Mouse (Mus musculus): ENCODE measurements around the gene Gpr152.
A peak's percentile ranks its signal among the peaks of the same experiment; 100 is the strongest.
"Not testable (repeated sequence)": the region's sequence is repeated elsewhere in the genome, so short reads cannot be mapped to it uniquely, and the experiment has no call there.

The Gpr152 gene

DNA sequence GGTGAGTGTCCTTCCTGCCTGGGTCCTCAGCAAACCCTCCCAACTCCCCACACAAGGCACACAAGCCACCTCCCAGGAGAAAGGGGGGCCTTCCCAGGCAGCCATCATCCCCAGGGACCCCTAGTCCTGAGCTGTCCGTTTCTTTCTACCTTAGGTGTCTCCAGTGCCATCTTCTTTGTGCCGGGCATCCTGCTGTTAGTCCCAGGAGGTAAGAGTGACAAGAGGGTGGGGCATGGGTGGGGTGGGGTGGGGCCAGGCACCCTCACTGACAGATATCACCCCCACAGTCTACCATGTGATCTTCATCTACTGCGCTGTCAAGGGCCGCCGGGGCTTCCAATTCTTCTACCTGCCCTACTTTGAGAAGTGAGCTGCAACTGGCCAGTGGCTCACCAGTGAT, 8.5 kb upstream of the Gpr152 start:
- no peak for ATAC-seq (ENCODE audit: low TSS enrichment)

DNA sequence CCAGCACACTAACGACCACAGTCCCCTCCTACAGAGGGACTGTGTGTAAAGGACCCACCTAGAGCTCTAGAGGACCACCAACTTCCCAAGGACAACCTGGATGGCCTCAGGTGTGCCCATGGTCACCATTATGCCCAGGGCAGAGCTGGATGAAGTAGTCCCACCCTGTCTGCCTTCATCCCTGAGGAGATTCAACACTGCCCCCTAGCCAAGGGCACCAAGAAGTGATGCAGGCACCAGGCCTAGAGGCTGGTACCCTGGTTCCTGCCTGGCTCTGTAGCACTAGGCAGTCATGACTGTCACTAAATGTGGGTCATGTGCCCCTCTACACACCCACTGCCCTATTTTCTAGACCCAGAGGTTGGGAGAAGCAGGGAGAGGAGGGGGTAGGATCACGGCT, 7.8 kb upstream of the Gpr152 start:
- ATAC-seq (ENCODE audit: low TSS enrichment), result no peak

DNA sequence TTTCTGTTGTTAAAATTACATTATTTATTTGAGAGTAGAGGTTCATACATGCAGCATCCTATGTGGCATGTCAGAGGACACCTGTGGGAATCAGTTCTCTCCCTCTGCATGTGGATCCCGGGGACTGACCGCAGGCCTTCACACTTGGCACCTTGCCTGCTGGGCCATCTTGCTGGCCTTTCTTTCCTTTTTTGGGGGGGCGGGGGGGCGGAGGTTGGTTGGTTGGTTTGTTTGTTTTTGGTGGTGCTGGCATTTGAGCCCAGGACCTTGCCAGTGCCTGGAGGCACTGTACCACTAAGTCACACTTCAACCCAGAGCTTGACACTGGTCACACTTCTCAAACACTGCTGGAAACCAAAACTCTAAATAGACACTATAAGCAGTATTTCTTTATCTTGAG, 5.2 kb upstream of the Gpr152 start:
- no peak for ATAC-seq (ENCODE audit: low TSS enrichment)

DNA sequence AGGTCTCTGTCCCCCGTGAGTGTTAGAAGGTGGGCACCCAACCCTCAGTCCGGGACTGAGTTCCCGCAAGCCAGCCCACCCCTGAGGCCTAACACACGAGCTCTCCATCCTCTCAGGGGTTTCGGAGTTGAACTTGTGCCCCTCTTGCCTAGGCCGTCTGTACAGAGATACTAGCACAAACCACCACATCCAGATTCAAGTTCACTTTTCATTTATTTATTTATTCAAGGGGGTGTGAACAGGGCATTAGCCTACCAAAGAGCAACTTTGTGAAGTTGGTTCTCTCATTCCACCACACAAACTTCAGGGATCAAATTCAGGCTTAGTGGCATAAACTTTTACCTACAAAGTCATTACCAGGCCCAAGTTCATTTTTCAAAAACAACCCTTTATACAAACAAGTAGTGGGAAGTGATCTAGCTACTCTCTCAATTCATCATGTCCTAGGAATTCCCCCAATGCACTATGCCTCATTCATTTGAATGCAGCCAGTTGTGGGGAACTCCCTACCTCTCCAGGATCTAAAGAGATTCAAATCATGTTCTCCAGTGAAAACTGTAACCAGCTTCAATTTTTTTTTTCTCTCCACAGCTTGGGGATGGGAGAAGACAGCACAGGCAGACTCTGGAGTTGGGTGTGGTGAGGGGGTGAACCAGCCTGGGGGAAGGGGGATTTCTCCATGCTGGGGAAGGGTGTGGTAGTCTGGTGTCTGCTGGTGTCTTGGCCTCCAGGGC, 4.2 kb upstream of the Gpr152 start:
- not testable (repeated sequence) for ATAC-seq (ENCODE audit: low TSS enrichment)

DNA sequence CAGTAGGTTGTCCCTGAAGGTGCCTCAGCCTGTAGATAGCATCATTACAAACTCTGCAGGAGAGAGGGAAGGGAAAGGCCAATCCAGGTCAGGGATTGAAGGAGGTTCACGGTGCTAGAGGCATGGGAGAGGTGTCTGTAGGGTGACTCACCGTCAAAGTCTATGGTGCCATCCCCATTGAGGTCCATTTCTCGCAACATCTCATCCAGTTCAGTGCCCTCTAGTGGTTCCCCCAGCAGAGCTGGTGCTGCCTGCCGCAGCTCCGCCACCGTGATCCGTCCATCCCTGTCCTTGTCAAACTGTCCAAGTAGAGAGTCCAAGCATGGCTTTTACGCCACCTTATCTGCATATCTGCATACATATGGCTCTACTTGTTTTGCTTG, 3.6 kb upstream of the Gpr152 start:
- ATAC-seq (ENCODE audit: low TSS enrichment), result peak; percentile 27; the same call in 1 of the 2 replicates

DNA sequence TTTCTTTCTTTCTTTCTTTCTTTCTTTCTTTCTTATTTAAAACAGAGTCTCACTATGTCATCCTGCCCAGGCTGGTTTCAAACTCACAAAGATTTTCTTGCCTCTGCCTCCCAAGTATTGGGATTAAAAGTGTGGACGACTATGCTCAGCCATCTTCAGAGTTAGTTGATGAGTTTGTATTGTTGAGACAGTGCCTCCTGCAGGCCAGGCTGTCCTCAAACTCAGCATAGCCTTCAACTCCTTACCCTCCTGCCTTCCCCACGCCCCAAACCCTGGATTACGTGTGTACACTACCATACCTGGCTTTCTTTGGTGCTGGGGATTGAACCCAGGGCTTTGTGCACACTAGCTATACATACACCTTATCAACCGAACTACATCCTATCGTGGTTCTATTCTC, 3.1 kb upstream of the Gpr152 start:
- ATAC-seq (ENCODE audit: low TSS enrichment), result no peak

DNA sequence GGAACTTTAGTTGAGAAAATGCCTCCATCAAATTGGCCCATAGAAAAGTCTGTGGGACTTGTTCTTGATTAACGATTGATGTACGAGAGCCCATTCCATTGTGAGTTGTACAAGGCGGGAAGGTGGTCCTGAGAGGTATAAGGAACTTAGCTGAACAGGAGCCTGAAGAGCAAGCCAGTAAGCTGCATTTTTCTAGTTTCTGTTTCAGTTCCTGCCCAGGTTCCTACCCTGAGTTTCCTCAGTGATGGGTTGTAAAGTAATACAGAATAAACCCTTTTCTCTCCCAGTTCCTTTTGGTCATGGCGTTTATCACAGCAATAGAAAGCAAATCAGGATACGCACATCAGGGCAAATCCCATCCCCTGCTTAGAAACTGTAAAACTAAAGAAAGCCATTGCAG, 1.7 kb upstream of the Gpr152 start:
- ATAC-seq (ENCODE audit: low TSS enrichment), result no peak

DNA sequence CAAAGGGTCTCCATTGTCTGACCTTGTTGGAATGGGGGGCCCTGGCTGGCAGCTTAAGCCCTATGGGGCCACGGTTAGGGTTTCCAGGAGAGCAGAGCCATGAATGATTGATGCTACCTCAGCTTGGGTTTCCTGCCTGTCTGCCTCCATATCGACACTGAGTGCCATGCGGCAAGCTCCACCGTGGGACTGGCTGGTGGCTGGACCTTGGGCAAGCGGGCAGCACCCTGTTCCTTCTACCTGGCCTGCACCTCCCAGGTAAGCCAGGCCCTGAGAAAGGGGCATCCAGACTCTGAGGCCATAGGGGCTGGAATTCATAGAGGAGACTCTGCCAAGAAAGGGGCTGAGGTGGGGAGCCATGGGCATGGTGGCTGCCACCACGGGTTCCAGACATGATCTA, 560 bp downstream of the Gpr152 start:
- ATAC-seq (ENCODE audit: low TSS enrichment), result no peak

DNA sequence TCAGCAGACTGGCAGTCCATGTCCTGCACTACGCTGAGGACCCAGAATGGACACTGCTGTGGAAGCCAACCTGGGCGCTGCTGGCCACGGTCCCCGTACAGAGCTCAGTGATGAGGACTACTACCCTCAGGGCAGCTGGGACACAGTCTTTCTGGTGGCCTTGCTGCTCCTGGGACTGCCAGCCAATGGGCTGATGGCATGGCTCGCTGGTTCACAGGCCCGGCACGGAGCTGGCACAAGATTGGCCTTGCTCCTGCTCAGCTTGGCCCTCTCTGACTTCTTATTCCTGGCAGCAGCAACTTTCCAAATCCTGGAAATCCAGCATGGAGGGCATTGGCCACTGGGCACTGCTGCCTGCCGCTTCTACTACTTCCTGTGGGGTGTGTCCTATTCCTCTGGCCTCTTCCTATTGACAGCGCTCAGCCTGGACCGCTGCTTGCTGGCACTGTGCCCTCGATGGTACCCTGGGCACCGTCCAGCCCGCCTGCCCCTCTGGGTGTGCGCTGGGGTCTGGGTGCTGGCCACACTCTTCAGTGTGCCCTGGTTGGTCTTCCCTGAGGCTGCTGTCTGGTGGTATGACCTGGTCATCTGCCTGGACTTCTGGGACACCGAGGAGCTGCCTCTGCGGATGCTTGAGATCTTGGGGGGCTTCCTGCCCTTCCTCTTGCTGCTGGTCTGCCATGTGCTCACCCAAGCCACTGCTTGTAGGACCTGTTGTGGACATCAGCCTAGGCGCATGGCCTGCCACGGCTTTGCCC, 3.0 kb downstream of the Gpr152 start:
- no peak for ATAC-seq (ENCODE audit: low TSS enrichment)

DNA sequence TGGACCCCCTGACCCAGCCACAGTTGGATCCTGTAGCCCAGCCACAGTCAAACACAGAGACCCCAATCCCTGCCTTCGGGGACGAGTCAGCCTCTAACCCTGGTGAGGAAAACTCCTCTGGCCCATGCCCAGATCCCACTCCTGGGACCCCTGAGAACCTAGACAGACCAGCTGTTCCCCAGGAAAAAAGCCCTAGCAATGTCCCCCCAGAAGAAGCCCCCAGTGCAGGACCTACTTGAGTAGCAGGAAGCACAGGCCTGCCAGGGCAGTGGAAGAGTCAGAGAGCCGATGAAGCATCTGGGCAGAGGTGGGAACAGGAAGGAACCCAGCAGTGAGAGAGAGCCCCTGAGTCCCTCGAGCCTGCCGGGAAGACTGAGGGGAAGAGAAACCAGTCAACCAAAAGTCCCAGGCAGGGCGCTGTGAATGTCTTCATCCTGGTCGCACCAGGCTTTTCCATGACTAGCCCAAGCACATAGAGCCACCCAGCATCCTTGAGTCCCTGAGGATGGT, 4.2 kb downstream of the Gpr152 start, which contains the start of gene Cabp4:
Gene Cabp4 (minus strand): TSS at position 275 of the 510 bp plus-strand sequence.
- no peak for ATAC-seq (ENCODE audit: low TSS enrichment)

DNA sequence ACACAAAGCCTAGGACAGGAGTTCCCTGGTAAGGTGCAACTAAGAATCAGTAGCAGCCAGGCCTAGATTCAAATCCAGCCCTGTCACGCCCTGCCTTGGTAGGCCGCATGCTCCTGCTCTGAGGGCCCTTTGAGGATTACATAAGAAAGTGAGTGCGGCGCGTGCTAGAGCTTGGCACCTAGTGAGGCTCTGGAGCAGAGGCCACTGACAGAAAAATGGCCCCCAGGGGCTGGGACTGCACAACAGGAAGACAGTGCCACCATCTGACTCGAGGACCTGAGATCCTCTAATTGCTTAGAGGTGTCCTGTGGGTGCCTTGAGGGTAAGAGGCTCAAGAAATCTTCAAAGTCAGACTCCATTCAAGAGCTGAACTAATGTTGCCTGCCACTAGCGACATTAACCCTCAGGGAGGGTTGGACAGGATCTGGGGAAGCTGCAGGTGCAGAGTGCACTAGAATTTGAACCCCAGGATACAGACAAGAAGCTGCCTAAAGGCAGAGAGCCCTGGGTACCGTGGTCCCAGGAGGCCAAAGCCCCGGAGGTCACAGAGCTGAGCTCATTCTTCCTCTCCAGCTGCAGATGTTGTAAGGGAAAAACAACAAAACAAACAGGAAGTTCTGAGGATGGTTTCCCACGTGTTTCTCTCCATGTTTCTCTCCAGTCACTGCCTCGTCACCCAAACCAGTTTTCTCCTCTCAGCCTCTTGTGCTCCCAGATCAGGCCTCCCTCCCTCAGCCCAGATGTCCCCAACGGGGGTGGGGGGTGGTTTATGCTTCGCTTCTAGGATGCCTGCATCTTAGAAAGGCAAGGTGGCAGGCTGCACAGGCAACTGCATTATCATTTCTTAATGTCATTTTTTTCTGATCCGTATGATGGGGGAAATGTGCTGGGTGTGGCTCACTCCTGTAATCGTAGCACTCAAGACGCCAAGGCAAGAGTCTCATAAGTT, 5.2 kb downstream of the Gpr152 start:
- ATAC-seq (ENCODE audit: low TSS enrichment), result no peak

DNA sequence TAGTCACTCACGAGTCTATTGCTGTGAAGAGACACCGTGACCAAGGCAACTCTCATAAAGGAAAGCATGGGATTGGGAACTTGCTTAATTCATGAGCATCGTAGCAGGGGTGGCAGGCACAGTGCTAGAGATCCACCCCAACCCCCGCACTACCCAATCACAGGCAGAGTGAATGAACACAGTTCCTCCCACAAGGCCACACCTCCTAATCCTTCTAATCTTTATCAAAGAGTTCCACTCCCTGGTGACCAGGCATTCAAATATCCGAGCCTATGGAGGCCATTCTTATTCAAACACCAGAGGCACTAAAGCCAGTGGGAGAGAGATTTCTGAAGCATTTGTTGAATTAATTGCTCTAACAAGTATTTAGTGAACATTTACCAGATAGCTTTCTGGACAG, 6.3 kb downstream of the Gpr152 start:
- ATAC-seq (ENCODE audit: low TSS enrichment), result no peak

DNA sequence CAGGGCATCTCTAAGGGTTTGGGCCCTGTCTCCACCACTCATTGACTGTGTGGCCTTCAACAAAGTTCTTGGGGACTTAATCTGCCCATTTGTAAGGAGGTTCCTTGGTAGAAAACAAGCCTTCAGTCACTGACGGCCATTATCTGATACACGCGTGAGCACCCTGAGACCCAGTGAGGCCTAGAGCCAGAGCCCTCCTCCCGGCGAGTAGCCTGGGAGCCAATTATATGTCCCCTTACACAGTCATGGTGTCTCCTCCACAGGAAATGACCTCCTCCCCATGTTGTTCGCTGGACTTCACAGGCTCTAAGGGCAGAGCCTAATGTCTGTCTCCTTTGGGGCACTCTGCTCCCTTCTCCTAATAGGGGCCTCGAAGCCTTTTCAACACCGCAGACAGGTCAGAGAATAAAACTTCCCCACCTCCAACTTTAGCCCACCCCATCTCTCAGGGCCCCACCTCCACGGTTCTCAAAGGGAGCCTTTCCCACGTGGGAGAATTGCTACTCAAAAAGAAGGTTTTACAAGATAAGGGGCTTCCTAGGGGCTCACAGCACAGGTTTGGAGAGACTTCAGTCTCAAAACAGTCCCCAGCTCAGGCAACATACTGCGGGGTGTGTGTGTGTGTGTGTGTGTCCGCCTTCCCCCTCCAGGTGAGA, 6.9 kb downstream of the Gpr152 start:
- no peak for ATAC-seq (ENCODE audit: low TSS enrichment)

DNA sequence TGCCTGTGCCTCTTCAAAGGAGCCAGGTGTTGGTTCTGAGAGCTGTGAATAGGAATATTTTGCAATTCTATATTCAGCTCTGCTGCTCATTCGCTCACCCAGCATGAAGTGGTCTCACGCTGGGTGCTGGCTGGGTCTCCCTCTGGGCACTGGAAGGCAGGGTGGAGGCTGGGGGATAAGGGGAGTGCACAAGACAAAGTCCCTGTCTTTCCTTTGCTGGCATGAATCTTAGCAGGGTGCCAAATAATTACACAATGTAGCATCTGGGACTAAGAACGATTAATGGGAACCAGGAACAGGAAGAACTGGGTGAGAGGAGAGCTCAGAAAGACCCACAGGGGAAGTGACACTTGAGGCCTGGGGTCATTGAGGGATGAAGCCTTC, 7.4 kb downstream of the Gpr152 start:
- ATAC-seq (ENCODE audit: low TSS enrichment), result no peak

DNA sequence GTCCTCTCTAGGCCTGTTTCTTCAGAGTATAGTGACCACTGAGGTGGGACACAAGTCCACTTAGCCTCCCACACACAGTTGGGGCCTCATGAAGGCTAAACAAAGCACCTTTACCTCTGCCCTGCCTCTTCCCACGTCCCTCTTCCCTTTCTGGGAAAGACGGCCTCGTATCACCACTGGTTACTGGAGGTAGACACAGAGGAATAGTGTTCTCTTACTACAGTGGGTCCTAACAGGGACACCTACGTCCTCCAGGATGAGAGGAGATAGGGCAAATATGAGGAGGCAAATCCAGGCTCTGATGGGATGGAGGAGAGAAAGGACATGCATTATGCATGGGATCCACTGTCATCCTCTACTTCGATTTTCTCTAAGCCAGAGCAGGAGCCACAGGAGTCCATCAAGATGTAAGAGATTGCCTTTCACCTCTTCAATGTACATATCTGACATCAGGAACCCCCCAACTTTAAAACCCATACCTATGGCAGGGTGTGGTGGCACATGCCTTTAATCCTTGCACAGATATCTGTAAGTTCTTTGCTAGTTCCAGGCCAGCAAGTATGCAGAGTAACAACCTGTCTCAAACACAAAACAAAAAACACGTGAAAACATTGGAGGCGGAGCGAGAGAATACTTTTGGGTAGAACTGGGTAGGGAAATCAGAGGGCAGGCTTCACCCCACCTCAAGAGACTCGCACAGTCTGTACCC, 8.3 kb downstream of the Gpr152 start:
- ATAC-seq (ENCODE audit: low TSS enrichment), result no peak

DNA sequence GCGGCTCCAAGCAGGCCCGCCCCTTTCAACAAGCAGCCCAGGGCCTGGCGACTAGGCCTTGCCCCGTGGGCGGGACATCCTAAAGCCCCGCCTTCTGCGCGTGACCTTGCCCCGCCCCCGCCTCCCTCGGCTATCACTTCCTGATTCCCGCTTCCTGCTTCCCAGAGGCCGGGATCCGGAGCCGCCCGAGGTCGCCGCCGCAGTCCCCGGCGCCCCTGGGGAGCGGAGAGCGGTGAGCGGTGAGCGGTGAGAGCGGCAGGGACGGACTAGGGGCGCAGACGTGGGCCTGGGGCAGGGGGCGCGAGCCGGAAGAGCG, 8.9 kb downstream of the Gpr152 start, which contains the start of gene Coro1b:
Gene Coro1b (plus strand): TSS at position 129 of the 316 bp plus-strand sequence.
- peak; percentile 66 for ATAC-seq (ENCODE audit: low TSS enrichment)

DNA sequence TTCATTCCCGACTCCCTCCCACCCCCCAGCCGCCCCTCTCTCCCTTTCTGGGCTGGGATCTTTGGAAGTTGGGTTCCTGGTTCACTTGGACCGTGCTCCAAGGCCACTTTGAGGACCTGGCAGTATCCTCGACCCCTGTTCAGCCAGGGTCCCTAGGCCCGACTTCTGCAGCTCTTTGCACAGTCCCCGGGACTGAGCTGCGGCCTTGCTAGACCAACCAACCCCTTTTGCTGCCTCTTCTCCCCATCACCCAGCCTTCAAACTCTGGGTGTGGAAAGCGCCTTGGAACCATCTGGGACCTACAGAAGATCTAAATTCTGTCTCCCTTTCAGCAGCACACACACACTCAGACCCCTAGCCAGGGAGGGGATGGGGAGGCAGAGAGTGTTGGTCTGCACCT, 9.2 kb downstream of the Gpr152 start:
- ATAC-seq (ENCODE audit: low TSS enrichment), result no peak

DNA sequence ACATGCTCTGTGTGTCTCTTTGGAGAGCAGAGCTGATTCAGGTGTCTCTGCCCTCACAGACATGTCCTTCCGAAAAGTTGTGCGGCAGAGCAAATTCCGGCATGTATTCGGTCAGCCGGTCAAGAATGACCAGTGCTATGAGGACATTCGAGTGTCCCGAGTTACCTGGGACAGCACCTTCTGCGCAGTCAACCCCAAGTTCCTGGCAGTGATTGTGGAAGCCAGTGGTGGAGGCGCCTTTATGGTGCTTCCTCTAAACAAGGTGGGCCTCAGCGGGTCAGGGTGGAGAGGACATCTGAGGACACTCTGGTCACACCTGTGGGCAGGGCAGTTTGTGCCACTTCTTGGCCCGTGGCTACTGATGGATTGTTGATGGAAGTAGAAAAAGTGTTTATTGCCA, 9.7 kb downstream of the Gpr152 start:
- ATAC-seq (ENCODE audit: low TSS enrichment), result no peak

DNA sequence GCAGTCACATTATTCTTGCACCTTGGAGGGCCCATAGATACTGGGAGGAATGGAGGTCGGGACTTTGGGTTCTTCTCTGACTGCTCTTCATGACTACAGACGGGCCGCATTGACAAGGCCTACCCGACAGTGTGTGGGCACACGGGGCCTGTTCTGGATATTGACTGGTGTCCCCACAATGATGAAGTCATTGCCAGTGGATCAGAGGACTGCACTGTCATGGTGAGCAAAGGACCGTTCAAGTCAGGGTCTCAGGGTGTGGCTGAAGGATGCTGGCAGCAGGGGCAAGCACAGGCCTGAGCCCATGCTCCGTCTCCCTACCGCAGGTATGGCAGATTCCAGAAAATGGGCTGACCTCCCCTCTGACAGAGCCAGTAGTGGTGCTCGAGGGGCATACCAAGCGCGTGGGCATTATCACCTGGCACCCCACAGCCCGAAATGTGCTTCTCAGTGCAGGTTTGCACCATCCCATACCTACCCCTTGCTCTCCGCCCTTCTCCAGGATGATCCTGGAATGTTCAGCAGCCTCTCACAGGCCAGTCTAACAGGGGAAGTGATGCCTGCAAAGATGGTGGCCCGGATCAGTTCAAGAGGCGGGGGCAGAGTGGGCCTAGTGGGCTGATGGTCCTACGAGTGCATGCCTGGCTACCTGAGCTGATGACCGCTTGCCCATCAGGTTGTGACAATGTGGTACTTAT, 10.3 kb downstream of the Gpr152 start:
- ATAC-seq (ENCODE audit: low TSS enrichment), result no peak
